Mouse (Mus musculus) cerebellum, adult 11 months (tissue): ENCODE results near the gene Zfp169.
"Not testable (repeated sequence)": the region's sequence is repeated elsewhere in the genome, so short reads cannot be mapped to it uniquely, and the experiment has no call there.

Source experiments
- DNase-seq: peaks from one replicate; pipeline ENCODE4 v3.0.0; 2022

The Zfp169 gene

DNA sequence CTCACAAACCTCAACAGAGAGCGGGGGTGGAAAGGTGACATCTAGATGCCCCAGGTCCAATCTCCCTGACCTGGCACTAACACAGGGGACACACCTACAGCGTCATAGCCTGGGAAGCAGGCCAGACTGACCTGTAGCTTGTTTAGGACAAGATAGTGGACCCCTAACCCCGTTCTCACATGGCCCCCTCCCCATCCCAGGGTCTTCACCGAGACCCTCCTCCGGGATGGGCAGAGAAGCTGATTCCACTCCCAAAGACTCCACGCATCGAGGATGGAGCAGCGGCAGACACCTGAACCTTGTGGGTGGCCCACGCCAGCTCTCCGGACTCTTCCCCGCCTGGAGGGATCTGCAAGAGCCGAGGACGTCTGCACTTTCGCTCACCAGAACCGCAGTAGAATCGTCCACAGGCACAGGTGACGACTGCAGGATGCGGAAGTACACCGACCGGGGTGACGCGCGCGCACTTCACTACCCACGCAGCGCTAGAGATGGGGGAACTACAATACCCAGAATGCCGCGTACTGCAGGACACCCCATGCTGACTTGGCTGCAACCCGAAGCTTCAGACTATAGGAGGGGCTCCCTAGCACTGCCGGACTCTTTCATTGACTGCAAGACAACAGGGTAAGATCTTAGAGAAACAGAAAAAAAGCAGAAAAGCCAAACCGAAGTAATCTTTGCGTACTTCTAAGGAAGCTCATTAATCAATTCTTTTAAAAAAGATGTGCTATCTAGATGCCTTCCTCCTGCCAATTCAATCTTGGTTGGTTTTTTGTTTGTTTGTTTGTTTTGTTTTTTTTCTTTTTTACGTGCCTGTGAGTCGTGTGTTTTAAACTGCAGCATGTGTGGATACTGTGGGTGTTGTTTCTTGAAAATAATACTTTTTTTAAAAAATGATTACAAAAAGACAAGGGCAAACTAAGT, at the start of gene Zfp169, which contains the start of gene A830005F24Rik:
Gene Zfp169 (minus strand): TSS at position 449 of the 927 bp plus-strand sequence.
Gene A830005F24Rik (plus strand): TSS at position 568 of the 927 bp plus-strand sequence.
- peak; percentile 88 for DNase-seq

- no peak for DNase-seq
These were observed 49.1 kb upstream of the Zfp169 start for GRCm38 (mm10) chr13:48562336-48562735.

- DNase-seq, result no peak
These were observed 48.2 kb upstream of the Zfp169 start for GRCm38 (mm10) chr13:48561481-48561880.

DNA sequence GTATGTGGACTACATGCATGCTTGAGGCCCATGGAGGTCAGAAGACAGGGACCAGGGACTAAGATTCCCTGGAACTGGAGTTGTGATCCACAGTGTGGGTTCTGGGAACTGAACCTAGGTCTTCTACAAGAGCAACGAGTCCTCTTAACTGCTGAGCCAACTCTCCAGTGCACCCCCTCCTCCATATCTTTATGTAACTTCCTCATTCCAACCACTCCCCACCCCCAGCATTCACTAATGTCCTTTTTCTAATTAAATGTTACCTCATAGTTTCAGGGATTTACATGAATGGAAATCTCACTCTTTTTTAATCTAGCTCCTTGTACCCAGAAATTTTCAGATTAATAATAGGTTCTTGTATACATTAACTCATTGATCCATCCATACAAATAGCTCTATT, 42.7 kb upstream of the Zfp169 start:
- no peak for DNase-seq

DNA sequence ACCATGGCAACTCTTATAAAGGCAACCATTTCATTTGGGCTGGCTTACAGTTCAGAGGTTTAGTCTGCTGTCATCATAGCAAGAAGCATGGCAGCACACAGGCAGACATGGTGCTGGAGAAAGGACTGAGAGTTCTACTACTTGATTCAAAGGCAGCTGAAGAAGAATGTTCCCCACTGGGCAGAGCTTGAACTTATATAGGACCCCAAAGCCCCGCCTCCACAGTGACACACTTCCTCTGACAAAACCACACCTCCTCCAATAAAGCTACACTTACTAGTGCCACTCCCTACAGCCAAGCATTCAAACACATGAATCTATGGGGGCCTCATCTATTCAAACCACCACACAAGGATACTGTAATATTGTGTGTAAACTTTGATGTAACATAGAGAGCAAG, 41.3 kb upstream of the Zfp169 start:
- no peak for DNase-seq

DNA sequence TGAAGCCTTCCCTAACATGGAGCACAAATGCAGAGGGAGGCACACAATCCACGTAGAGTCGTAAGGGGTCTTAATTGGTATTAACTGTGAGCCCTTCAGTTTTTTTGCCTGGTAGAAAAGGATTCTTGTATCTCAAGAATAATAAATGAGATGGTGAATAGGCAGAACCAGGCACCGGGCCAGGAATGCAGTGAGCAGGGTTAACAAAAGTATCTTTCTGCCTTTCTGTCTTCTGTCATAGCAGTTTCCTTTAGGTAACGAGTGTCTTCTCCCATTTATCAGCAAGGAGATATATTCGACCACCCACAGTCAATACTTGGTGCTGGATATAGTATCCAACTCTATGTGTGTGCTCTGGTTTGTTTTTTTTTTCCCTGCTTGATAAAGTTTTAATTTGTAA, 40.3 kb upstream of the Zfp169 start:
- no peak for DNase-seq

DNA sequence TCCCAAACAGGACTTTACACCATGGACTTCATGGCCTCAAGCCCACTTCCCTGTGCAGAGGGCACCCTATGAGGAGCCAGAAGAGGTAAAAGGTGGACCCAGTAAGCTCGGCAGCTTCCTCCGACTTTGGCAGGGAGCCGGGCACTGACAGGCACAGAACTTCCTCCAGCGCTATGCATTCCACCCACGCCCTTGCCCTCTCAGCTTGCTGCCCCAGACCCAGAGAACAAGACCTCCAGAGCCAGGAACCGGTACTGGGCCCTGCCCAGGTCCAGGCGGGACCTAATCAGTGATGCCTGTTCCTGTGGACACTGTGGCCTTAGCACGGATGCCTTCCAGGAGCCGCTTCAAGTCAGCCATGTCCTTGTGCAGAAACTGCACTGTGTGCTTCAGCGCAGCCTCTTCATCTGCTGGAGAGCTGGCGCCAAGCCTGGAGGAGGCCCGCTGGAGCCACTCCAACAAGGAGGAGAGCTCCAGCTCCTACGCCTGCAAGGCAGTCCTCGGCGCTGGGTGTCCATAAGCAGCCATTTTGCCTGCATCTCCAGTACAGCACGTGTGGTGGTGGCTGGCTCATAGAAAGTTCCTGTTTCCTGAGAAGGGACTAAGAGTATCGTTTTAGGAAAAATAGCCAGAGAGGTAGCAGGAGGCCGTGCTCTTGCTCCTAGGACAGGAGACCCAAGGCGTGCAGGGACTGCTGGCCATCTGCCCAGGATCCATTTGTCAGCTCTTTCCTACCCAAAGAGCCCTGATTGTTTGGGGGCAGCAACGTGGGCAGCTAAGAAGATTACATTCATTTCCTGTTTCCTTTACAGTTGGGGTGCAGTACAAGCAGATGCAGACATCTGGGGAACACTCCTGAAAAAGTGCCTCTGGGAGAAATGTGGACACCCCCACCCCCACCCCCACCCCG, 39.2 kb upstream of the Zfp169 start:
- peak; percentile 91 for DNase-seq

DNA sequence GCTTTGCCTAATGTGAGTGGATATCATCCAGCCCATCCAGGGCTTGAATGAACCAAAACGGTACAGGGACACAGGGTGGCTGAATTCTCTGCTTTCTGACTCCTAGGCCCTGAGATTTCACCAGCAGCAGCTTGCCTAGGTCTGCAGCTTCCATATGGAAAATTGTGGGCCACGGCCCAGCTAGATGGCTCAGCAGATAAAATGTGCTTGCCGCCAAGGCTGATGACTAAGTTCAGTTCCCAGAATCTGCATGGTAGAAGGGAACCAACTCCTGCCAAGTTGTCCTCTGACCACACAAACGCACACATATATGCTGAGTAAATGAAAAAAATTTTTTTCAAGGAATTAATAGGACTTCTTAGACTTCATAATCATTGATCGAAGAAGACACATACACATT, 35.0 kb upstream of the Zfp169 start:
- no peak for DNase-seq

DNA sequence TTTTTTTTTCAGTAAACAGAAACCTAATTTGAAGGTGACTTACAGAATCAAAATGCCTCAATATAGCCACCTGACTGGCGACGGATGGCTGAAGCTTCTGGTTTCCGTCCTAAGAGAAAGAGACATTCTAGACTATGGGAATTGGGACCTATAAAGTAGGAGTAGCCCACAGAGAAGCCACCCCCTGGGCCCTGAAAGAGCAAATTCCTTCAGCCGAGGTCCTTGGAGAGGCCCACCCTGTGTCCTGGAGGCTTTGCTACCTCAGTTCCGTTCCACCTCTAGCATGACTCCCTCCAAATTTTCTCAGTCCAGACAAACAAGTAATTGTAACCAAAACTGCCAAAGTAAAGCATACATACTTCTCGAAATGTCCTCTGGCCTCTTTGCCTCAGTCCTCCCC, 34.4 kb upstream of the Zfp169 start:
- DNase-seq, result no peak

GRCm38 (mm10) chr13:48546330-48546917, 33.2 kb upstream of the Zfp169 start:
- peak; percentile 100 for DNase-seq

DNA sequence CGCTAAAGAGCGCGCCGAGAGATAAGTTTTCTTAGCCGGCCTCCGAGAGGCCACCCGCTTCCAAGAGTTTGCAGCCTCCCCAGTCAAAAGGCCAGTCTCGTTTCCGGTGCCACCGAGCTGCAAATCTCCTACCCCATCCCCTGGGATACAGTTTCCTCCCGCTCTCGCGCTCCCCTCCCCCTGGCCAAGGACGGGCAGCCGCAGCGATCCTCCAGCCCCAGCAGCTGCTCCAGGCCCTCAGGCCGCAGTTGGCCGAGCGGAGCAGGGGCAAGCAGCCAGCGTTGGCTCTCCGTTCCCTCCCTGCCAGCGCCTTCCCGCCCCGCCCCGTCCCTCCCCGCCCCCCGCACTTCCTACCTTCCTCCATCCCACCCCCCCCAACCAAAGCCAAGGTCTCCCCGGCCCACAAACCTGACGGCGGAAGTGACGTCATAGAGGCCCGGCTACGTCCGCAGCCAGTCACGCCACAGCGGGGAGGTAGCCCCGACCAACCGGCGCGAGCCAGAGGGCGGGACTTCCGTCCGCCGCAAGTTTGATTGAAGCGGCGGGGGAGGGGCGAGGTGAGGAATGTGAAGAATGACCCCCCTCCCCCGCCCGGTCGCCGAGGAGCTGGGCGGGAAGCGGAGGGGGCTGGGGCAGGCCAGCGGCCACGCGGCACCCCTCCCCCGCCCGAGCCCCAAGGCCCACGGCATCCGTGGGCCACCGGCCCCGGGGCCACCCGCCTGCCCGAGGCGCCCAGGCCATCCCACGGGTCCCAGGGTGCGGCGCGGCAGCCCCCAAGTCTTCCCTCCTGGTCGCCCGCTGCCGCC, 32.4 kb upstream of the Zfp169 start:
- peak; percentile 97 for DNase-seq

DNA sequence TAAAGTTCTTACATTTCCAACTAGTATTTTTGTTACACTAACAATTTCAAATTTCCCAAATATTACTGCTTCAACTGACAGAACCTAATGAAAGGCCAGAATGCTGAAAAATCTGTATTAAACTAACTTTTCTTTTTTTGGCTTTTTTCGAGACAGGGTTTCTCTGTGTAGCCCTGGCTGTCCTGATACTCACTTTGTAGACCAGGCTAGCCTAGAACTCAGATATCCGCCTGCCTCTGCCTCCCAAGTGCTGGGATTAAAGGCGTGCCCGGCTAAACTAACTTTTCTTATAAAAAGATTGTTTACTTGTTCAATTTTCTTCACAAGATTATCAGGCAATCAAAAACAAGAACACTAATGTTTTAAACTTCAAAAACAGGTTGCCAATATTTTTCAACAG, 31.6 kb upstream of the Zfp169 start:
- DNase-seq, result no peak

- no peak for DNase-seq
These were observed 31.1 kb upstream of the Zfp169 start for GRCm38 (mm10) chr13:48544391-48544790.

DNA sequence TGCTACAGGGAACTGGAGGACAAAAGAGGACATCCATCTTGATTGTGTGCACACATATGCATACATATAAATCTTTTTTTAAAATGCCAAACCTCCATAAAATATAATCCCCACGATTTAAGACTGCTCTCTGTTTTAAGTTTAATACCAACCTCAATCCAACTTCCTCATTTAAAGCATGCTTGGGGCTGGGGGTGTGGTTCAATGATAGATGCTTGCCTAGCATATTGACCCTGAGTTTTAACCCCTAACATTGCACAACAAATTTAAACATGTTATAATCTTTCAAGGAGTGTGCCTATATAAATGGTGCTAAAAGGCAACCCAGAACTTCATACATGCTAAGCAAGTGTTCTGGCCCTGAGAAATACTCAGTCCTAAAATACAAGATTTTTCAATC, 27.2 kb upstream of the Zfp169 start:
- no peak for DNase-seq

- no peak for DNase-seq
These were observed 20.2 kb upstream of the Zfp169 start for GRCm38 (mm10) chr13:48533441-48533840.

DNA sequence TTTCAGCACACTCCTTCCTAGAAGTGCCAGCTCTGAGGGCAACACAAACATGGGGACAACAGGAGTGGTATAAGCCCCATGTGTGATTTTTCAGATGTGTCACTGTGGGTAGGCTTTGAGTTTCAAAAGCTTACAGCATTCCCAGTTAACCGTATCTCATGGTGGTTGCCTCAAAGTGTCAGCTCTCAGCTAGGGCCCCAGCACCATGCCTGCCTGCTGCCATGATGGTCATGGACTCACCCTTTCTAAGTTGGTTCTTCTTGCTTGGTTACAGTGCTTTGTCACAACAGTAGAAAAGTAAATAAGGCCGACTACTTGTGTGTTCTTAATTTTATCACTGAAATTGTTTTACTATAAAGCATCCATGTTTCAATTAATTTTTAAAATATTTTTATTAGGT, 18.2 kb upstream of the Zfp169 start:
- DNase-seq, result no peak

GRCm38 (mm10) chr13:48530685-48531084, 17.4 kb upstream of the Zfp169 start:
- DNase-seq, result no peak

DNA sequence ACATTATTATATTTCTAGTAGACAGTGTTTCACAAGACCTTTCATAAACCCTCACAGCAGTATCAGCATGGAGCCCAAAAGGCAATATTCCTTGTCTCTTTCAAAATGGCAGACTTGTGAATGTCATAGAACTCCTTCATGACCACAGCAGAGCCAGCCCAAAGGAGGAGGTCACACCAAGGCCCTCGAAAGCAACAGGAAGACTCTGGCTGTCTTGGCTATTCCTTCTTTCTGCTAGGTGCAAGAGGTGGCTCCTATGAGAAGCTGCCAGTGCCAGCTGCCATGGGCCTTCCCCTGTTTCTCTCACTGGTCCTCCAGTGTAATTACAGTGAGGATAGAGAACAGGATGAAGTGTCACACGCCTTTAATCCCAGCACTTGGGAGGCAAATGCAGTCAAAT, 15.8 kb upstream of the Zfp169 start:
- no peak for DNase-seq

- peak; percentile 55 for DNase-seq
These were observed 15.0 kb upstream of the Zfp169 start for GRCm38 (mm10) chr13:48528123-48528871.

DNA sequence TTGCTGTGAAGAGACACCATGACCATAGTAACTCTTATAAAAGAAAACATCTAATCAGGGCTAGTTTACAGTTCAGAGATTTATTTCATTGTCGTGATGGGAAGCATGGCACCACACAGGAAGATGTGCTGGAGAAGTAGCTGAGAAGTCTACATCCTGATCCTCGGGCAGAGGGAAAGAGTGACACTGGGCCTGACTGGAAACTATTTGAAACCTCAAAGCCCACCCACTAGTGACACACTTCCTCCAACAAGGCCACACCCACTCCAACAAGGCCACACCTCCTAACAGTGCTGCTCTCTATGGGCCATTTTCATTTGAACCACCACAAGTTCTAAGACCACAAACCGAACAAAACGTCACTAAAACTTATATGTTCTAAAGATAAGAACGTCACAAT, 12.5 kb upstream of the Zfp169 start:
- DNase-seq, result no peak

DNA sequence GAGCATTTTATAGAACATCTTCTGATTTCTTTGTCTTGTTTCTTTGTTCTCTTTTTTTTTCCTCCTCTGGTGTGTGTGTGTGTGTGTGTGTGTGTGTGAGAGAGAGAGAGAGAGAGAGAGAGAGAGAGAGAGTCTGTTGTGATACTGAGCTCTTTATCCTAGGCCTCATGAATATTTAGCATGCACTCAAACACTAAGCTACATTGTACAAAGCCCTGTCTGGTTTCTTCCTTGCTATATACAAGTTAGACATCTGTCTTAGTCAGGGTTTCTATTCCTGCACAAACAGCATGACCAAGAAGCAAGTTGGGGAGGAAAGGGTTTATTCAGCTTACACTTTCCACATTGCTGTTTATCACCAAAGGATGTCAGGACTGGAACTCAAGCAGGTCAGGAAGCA, 5.9 kb upstream of the Zfp169 start:
- DNase-seq, result not testable (repeated sequence)

GRCm38 (mm10) chr13:48515861-48516260, 2.6 kb upstream of the Zfp169 start:
- DNase-seq, result no peak
